Mouse (Mus musculus) heart, embryonic 16.5 days (tissue): ENCODE data around the gene Pla2g5. TPM values are rescaled to one million over a fixed set of nuclear protein-coding genes. Genes with fewer than 3 reads are reported as not detected.
"Not testable (repeated sequence)": the region's sequence is repeated elsewhere in the genome, so short reads cannot be mapped to it uniquely, and the experiment has no call there.

ENCODE experiments used
- ATAC-seq: fragments of 200-750 bp; cut with Nextera tagmentation; replicated peaks from 2 replicates; pipeline ENCODE4 v1.8.0; 2017; ENCODE audit warnings: moderate number of reproducible peaks; ENCODE audit not compliant: insufficient read depth, low FRiP score; ENCODE audit errors: extremely low read depth
- H3K27ac ChIP-seq: fragments of 300-500 bp; sonication (generic); 2 replicates; pipeline ENCODE4 v1.5.1; 2014; ENCODE audit warnings: mild to moderate bottlenecking, low read length, control low read depth, moderate library complexity
- H3K27me3 ChIP-seq: fragments of 300-500 bp; sonication (generic); 2 replicates; pipeline ENCODE4 v1.6.1; 2014; ENCODE audit warnings: low read length, mixed read lengths; ENCODE audit not compliant: control insufficient read depth, insufficient read depth
- H3K36me3 ChIP-seq: fragments of 300-500 bp; sonication (generic); 2 replicates; pipeline ENCODE4 v1.6.1; 2014; ENCODE audit not compliant: control insufficient read depth, insufficient read depth
- H3K4me1 ChIP-seq: fragments of 300-500 bp; sonication (generic); 2 replicates; pipeline ENCODE4 v1.6.1; 2014; ENCODE audit warnings: low read length, mixed read lengths; ENCODE audit not compliant: control insufficient read depth, insufficient read depth
- H3K4me2 ChIP-seq: fragments of 300-500 bp; sonication (generic); 2 replicates; pipeline ENCODE4 v1.6.1; 2014; ENCODE audit warnings: low read depth, mild to moderate bottlenecking, control low read depth, low read length
- H3K4me3 ChIP-seq: fragments of 300-500 bp; sonication (generic); 2 replicates; pipeline ENCODE4 v1.5.1; 2014; ENCODE audit warnings: mild to moderate bottlenecking, control low read depth, low read length
- H3K9ac ChIP-seq: fragments of 300-500 bp; sonication (generic); 2 replicates; pipeline ENCODE4 v1.6.1; 2014; ENCODE audit warnings: low read length, control low read depth
- H3K9me3 ChIP-seq: fragments of 300-500 bp; sonication (generic); replicated peaks from 2 replicates; pipeline ENCODE4 v1.6.1; 2016; ENCODE audit warnings: low read length; ENCODE audit not compliant: control insufficient read depth
- WGBS: fragments of 180-500 bp; shearing (Covaris S2); extraction: QIAGEN DNeasy Blood & Tissue Kit; methylation state at CpG from one replicate; pipeline ENCODE4 v1.1.7; 2014; 5-methylcytosine and 5-hydroxymethylcytosine counted together
- polyA plus RNA-seq: library from polyadenylated mRNA; unstranded; fragments of >200 nt; fragmentation: Nextera tagmentation; extraction: Ambion mirVana; gene quantifications from 2 replicates; pipeline ENCODE4 v1.2.1, GENCODE M21; 2015

Pla2g5 gene
- polyA plus RNA-seq: 2.7 and 3.8 TPM in 2 replicates

- H3K4me3 ChIP-seq: no peak within 1 kb of the TSS
- H3K9ac ChIP-seq: no peak within 1 kb of the TSS
- WGBS: 64% methylated on average over 10 of the region's 10 CpGs
- H3K27me3 ChIP-seq: peaks cover 6% of the 10 kb centered on the region
- no peaks in the 10 kb centered on the region for H3K4me1 ChIP-seq
- H3K36me3 ChIP-seq: no peaks in the 10 kb centered on the region
- ATAC-seq: no peak
- no peak within 1 kb of the TSS for H3K27ac ChIP-seq
- H3K4me2 ChIP-seq: no peak within 1 kb of the TSS
- no peaks in the 10 kb centered on the region for H3K9me3 ChIP-seq
Observed at GRCm38 (mm10) chr4:138863344-138863998, at the start of gene Pla2g5. Gene Pla2g5 (minus strand): TSS chr4:138863482.

- Histone ChIP-seq H3K4me3 (no peak overlapping the region), H3K27me3 (no peaks in the 10 kb centered on the region), H3K27ac (no peak overlapping the region), H3K4me1 (no peaks in the 10 kb centered on the region), H3K9ac (no peak overlapping the region), H3K4me2 (no peak overlapping the region), H3K9me3 (no peaks in the 10 kb centered on the region), H3K36me3 (peaks cover 36% of the 10 kb centered on the region)
- WGBS: 89% methylated on average over 18 of the region's 18 CpGs
- ATAC-seq: no peak
Observed at GRCm38 (mm10) chr4:138905624-138906337, 42.5 kb upstream of the Pla2g5 start.

GRCm38 (mm10) chr4:138899361-138899760 lies 36.1 kb upstream of the Pla2g5 start:
- no peak overlapping the region for H3K9ac ChIP-seq
- no peaks in the 10 kb centered on the region for H3K9me3 ChIP-seq
- 57% methylated on average over 7 of the region's 7 CpGs for WGBS
- no peak overlapping the region for H3K4me3 ChIP-seq
- H3K4me2 ChIP-seq: no peak overlapping the region
- peaks cover 29% of the 10 kb centered on the region for H3K36me3 ChIP-seq
- ATAC-seq: no peak
- H3K27me3 ChIP-seq: no peaks in the 10 kb centered on the region
- no peaks in the 10 kb centered on the region; the same call in 1 of the 2 replicates for H3K4me1 ChIP-seq
- no peak overlapping the region for H3K27ac ChIP-seq

- H3K27me3 ChIP-seq, ATAC-seq, H3K4me3 ChIP-seq, H3K9ac ChIP-seq, H3K9me3 ChIP-seq, H3K4me2 ChIP-seq, H3K4me1 ChIP-seq, H3K27ac ChIP-seq: not testable (repeated sequence)
- WGBS: 84% methylated on average over 11 of the region's 11 CpGs
- H3K36me3 ChIP-seq: peaks cover 16% of the 10 kb centered on the region
Observed at GRCm38 (mm10) chr4:138893789-138894188, 30.5 kb upstream of the Pla2g5 start.

GRCm38 (mm10) chr4:138892655-138893054 lies 29.4 kb upstream of the Pla2g5 start:
- Histone ChIP-seq H3K27ac (no peak overlapping the region), H3K27me3 (no peaks in the 10 kb centered on the region), H3K4me2 (no peak overlapping the region), H3K4me3 (no peak overlapping the region), H3K9me3 (no peaks in the 10 kb centered on the region), H3K9ac (no peak overlapping the region), H3K4me1 (no peaks in the 10 kb centered on the region), H3K36me3 (peaks cover 14% of the 10 kb centered on the region)
- no peak for ATAC-seq
- 78% methylated on average over 6 of the region's 6 CpGs for WGBS

GRCm38 (mm10) chr4:138889635-138890034 lies 26.4 kb upstream of the Pla2g5 start:
- no peak for ATAC-seq
- H3K4me2 ChIP-seq: no peak overlapping the region
- H3K4me3 ChIP-seq: no peak overlapping the region
- H3K4me1 ChIP-seq: no peaks in the 10 kb centered on the region
- H3K36me3 ChIP-seq: 0 out of 2 replicates have a peak, but pooled peaks cover 3% of the 10 kb centered on the region
- no peak overlapping the region for H3K9ac ChIP-seq
- H3K27me3 ChIP-seq: no peaks in the 10 kb centered on the region; the same call in 1 of the 2 replicates
- 67% methylated on average over 8 of the region's 8 CpGs for WGBS
- H3K27ac ChIP-seq: no peak overlapping the region
- H3K9me3 ChIP-seq: no peaks in the 10 kb centered on the region

GRCm38 (mm10) chr4:138889165-138889564 lies 25.9 kb upstream of the Pla2g5 start:
- no peak overlapping the region for H3K9ac ChIP-seq
- H3K4me2 ChIP-seq: no peak overlapping the region
- 62% methylated on average over 7 of the region's 7 CpGs for WGBS
- 0 out of 2 replicates have a peak, but pooled peaks cover 3% of the 10 kb centered on the region for H3K36me3 ChIP-seq
- H3K4me1 ChIP-seq: no peaks in the 10 kb centered on the region
- H3K27ac ChIP-seq: no peak overlapping the region
- ATAC-seq: no peak
- no peaks in the 10 kb centered on the region for H3K9me3 ChIP-seq
- no peaks in the 10 kb centered on the region; the same call in 1 of the 2 replicates for H3K27me3 ChIP-seq
- no peak overlapping the region for H3K4me3 ChIP-seq

- Histone ChIP-seq H3K27ac (no peak overlapping the region), H3K27me3 (peaks cover 12% of the 10 kb centered on the region), H3K4me2 (no peak overlapping the region), H3K36me3 (no peaks in the 10 kb centered on the region), H3K4me3 (no peak overlapping the region), H3K9ac (no peak overlapping the region), H3K9me3 (no peaks in the 10 kb centered on the region), H3K4me1 (no peaks in the 10 kb centered on the region)
- 14% methylated on average over 6 of the region's 6 CpGs for WGBS
- no peak for ATAC-seq
Observed at GRCm38 (mm10) chr4:138884261-138884660, 21.0 kb upstream of the Pla2g5 start.

GRCm38 (mm10) chr4:138882179-138882578 lies 18.9 kb upstream of the Pla2g5 start:
- Histone ChIP-seq H3K36me3 (no peaks in the 10 kb centered on the region), H3K4me2 (no peak overlapping the region; the same call in 1 of the 2 replicates), H3K27me3 (peaks cover 12% of the 10 kb centered on the region), H3K27ac (no peak overlapping the region), H3K4me1 (no peaks in the 10 kb centered on the region), H3K4me3 (no peak overlapping the region), H3K9me3 (no peaks in the 10 kb centered on the region), H3K9ac (no peak overlapping the region)
- 12% methylated on average over 16 of the region's 16 CpGs for WGBS
- no peak for ATAC-seq
